Mouse (Mus musculus) spleen, adult 10 weeks (tissue): ENCODE data around the gene Hectd3. TPM values are rescaled to one million over a fixed set of nuclear protein-coding genes. Genes with fewer than 3 reads are reported as not detected.

ENCODE experiments used
- polyA plus RNA-seq: library from polyadenylated mRNA; stranded (reverse); fragments of 350-450 nt; fragmentation: Illumina TruSeq; extraction: RNeasy Lipid Tissue Mini Kit (QIAGEN cat#74804); gene quantifications from one replicate; pipeline ENCODE4 v1.2.3, GENCODE M21; 2015; ENCODE audit warnings: low replicate concordance; ENCODE audit not compliant: insufficient read depth

Gene Hectd3
- polyA plus RNA-seq, result 21.1 TPM

GRCm38 (mm10) chr4:116995131-116995797 is at the start of gene Hectd3:
TSS of gene Hectd3 (plus strand) at chr4:116995317.

DNA sequence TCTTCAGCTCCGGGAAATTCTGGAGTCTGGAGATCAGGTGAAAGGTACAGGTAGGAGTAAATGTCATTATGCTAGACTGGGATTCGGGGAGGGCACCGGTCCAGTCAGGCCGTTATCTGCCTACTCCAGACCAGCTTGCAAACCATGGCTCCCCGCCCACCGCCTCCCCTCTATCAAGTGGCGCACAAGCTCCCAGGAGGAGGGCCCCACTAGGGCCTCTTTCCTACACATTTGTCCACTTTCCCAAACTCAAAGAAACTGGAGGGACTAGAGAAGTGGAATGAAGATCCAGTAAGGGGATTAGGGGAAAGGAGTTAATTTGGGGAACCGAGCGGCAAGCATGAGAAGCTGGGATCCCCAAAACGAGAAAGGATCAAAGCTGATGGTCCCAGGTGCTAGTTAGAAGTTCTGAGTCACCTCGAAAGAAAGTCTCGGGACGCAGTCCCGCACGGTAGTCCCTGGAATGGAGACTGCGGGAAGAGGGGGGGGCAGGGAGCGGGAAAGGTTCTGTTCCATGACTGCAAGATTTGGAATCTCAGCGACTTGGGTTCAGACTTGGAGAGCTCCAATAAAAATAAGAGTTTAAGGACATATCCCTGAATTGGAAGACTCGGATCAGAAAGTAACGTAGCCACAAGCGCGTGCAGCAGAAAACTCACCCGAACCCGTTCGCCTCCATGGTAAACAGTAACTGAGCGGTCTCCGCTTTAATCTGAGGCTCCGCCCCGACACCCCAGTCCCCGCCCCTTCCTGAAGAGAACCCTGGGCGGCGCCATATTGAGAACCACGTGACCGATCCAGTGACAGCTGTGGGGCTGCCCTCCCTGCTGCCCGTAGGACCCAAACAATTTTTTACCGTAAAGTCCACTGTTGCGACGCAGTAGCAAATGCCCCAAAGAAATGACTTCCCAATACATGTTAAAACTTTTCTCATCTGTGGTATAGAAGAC is 1.2 kb upstream of the Hectd3 start, which contains the start of gene Urod:
Gene Urod (minus strand): TSS at position 742 of the 950 bp plus-strand sequence.

GRCm38 (mm10) chr4:117019206-117020134 is 24.4 kb downstream of the Hectd3 start, which contains the start of gene Eif2b3:
TSS of gene Eif2b3 (plus strand) at chr4:117019402.

Other genes starting within 250 kb of the Hectd3 start
- 22.3 TPM for gene Toe1, start 187.7 kb upstream of the Hectd3 start, polyA plus RNA-seq
- gene Mutyh, start 187.6 kb upstream of the Hectd3 start, polyA plus RNA-seq, result 8.7 TPM
- not detected for gene Hpdl, start 173.6 kb upstream of the Hectd3 start, polyA plus RNA-seq
- 0.04 TPM for gene Zswim5, start 117.9 kb upstream of the Hectd3 start, polyA plus RNA-seq
- 53.6 TPM for gene Urod, start 904 bp upstream of the Hectd3 start, polyA plus RNA-seq
- gene Eif2b3, start 24.1 kb downstream of the Hectd3 start, polyA plus RNA-seq, result 20.9 TPM
- not detected for gene Ptch2, start 100.8 kb downstream of the Hectd3 start, polyA plus RNA-seq
- gene Btbd19, start 130.4 kb downstream of the Hectd3 start, polyA plus RNA-seq, result 16.7 TPM
- not detected for gene Tctex1d4, start 131.5 kb downstream of the Hectd3 start, polyA plus RNA-seq
- gene Plk3, start 138.6 kb downstream of the Hectd3 start, polyA plus RNA-seq, result 3.7 TPM
- gene Rps8, start 160.9 kb downstream of the Hectd3 start, polyA plus RNA-seq, result 1,371 TPM
- gene Kif2c, start 187.3 kb downstream of the Hectd3 start, polyA plus RNA-seq, result 5.8 TPM